Mouse (Mus musculus): ENCODE data around the gene Gimap1. TPM values are rescaled to one million over a fixed set of nuclear protein-coding genes. Genes with fewer than 3 reads are reported as not detected.

The Gimap1 gene
- total RNA-seq, 2 experiments from 2014 or later, result 0.17 TPM; not detected in 1

DNA sequence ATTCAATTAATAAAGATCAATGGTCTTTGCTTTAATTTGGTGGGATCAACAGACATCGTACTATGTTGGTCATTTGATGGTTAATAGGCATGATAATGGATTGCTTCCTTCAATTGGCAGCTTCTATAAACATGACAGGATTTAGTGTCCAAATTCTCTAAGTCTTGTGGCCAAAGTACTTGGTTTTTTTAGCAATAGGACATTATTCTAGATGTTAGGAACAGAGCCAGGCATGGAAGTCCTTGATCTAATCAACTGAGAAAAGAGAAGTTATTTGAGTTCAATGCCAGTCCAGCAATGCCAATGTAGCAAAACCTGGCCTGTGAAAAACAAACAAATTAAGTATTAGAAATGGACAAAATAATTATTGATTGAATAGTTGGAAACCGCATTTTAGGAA lies 46.7 kb downstream of the Gimap1 start:
- ATAC-seq (replicated peaks; ENCODE audit: low FRiP score, poor library complexity, severe bottlenecking), result no peak

DNA sequence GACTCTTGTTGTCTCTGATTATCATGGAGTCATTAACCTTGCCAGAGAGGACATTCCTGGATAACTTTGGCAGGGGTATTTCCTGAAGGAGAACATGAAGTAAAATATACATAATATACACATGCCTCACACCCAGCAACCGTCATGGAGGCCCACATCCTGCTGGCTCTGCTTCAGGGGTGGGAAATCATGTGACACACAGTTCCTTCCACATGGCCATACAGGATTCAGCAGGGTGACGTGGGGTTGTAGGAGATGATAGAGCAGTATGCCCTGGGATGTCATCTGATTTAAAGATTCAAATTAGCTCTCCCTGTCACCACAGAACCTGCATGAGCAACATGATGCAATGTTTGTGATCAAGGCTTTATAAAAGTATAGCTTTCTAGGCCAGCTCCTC lies 49.0 kb downstream of the Gimap1 start:
- no peak for ATAC-seq (replicated peaks; ENCODE audit: low FRiP score, poor library complexity, severe bottlenecking)

Other genes starting within 250 kb of the Gimap1 start
- not detected in 2 replicates for gene Atp6v0e2, start 201.4 kb upstream of the Gimap1 start, total RNA-seq (2015; ENCODE audit: low replicate concordance)
- gene Atp6v0e2, start 201.4 kb upstream of the Gimap1 start, total RNA-seq (2017; ENCODE audit: low replicate concordance), result not detected in 2 replicates
- gene Lrrc61, start 184.3 kb upstream of the Gimap1 start, total RNA-seq (2015; ENCODE audit: low replicate concordance), result 2.3 and 8.4 TPM in 2 replicates
- gene Lrrc61, start 184.3 kb upstream of the Gimap1 start, total RNA-seq (2017; ENCODE audit: low replicate concordance), result 0.94 and 10.3 TPM in 2 replicates
- not detected in 2 replicates for gene Rarres2, start 166.3 kb upstream of the Gimap1 start, total RNA-seq (2015; ENCODE audit: low replicate concordance)
- gene Rarres2, start 166.3 kb upstream of the Gimap1 start, total RNA-seq (2017; ENCODE audit: low replicate concordance), result not detected in 2 replicates
- not detected in 2 replicates for gene Gm45021, start 149.4 kb upstream of the Gimap1 start, total RNA-seq (2015; ENCODE audit: low replicate concordance)
- gene Gm45021, start 149.4 kb upstream of the Gimap1 start, total RNA-seq (2017; ENCODE audit: low replicate concordance), result not detected in 2 replicates
- 2.3 TPM in 2 replicates for gene Repin1, start 145.2 kb upstream of the Gimap1 start, total RNA-seq (2015; ENCODE audit: low replicate concordance)
- gene Repin1, start 145.2 kb upstream of the Gimap1 start, total RNA-seq (2017; ENCODE audit: low replicate concordance), result 3.9 TPM in 1 of 2 replicates, not detected in the other
- not detected in 2 replicates for gene Gm44965, start 145.1 kb upstream of the Gimap1 start, total RNA-seq (2015; ENCODE audit: low replicate concordance)
- not detected in 2 replicates for gene Gm44965, start 145.1 kb upstream of the Gimap1 start, total RNA-seq (2017; ENCODE audit: low replicate concordance)
- 0.42 TPM in 1 of 2 replicates, not detected in the other for gene Zfp775, start 137.0 kb upstream of the Gimap1 start, total RNA-seq (2015; ENCODE audit: low replicate concordance)
- gene Zfp775, start 137.0 kb upstream of the Gimap1 start, total RNA-seq (2017; ENCODE audit: low replicate concordance), result 0.17 and 0.28 TPM in 2 replicates
- not detected in 2 replicates for gene AI854703, start 112.3 kb upstream of the Gimap1 start, total RNA-seq (2015; ENCODE audit: low replicate concordance)
- gene AI854703, start 112.3 kb upstream of the Gimap1 start, total RNA-seq (2017; ENCODE audit: low replicate concordance), result not detected in 2 replicates
- gene Gimap8, start 91.8 kb upstream of the Gimap1 start, total RNA-seq (2015; ENCODE audit: low replicate concordance), result 1.0 TPM in 1 of 2 replicates, not detected in the other
- gene Gimap8, start 91.8 kb upstream of the Gimap1 start, total RNA-seq (2017; ENCODE audit: low replicate concordance), result 0.26 and 2.5 TPM in 2 replicates
- gene Gimap9, start 62.9 kb upstream of the Gimap1 start, total RNA-seq (2015; ENCODE audit: low replicate concordance), result 6.3 and 12.1 TPM in 2 replicates
- 4.7 and 5.9 TPM in 2 replicates for gene Gimap9, start 62.9 kb upstream of the Gimap1 start, total RNA-seq (2017; ENCODE audit: low replicate concordance)
- 2.7 and 3.3 TPM in 2 replicates for gene Gimap4, start 54.5 kb upstream of the Gimap1 start, total RNA-seq (2015; ENCODE audit: low replicate concordance)
- gene Gimap4, start 54.5 kb upstream of the Gimap1 start, total RNA-seq (2017; ENCODE audit: low replicate concordance), result 4.5 and 5.2 TPM in 2 replicates
- 0.58 and 6.5 TPM in 2 replicates for gene Gimap6, start 30.8 kb upstream of the Gimap1 start, total RNA-seq (2015; ENCODE audit: low replicate concordance)
- gene Gimap6, start 30.8 kb upstream of the Gimap1 start, total RNA-seq (2017; ENCODE audit: low replicate concordance), result 4.2 and 7.2 TPM in 2 replicates
- gene Gm28053, start 20.4 kb upstream of the Gimap1 start, total RNA-seq (2015; ENCODE audit: low replicate concordance), result not detected in 2 replicates
- gene Gm28053, start 20.4 kb upstream of the Gimap1 start, total RNA-seq (2017; ENCODE audit: low replicate concordance), result 1.8 TPM in 1 of 2 replicates, not detected in the other
- not detected in 2 replicates for gene Gimap7, start 20.4 kb upstream of the Gimap1 start, total RNA-seq (2015; ENCODE audit: low replicate concordance)
- gene Gimap7, start 20.4 kb upstream of the Gimap1 start, total RNA-seq (2017; ENCODE audit: low replicate concordance), result 2.6 TPM in 1 of 2 replicates, not detected in the other
- gene Gimap5, start 7.1 kb downstream of the Gimap1 start, total RNA-seq (2015; ENCODE audit: low replicate concordance), result 4.4 TPM in 1 of 2 replicates, not detected in the other
- 2.6 and 6.8 TPM in 2 replicates for gene Gimap5, start 7.1 kb downstream of the Gimap1 start, total RNA-seq (2017; ENCODE audit: low replicate concordance)
- gene Gimap3, start 31.8 kb downstream of the Gimap1 start, total RNA-seq (2015; ENCODE audit: low replicate concordance), result 2.1 TPM in 1 of 2 replicates, not detected in the other
- 1.1 and 2.0 TPM in 2 replicates for gene Gimap3, start 31.8 kb downstream of the Gimap1 start, total RNA-seq (2017; ENCODE audit: low replicate concordance)
- gene Tmem176a, start 101.9 kb downstream of the Gimap1 start, total RNA-seq (2015; ENCODE audit: low replicate concordance), result 10.4 and 12.7 TPM in 2 replicates
- 1.4 and 3.2 TPM in 2 replicates for gene Tmem176a, start 101.9 kb downstream of the Gimap1 start, total RNA-seq (2017; ENCODE audit: low replicate concordance)
- 11.5 and 22.5 TPM in 2 replicates for gene Tmem176b, start 102.4 kb downstream of the Gimap1 start, total RNA-seq (2015; ENCODE audit: low replicate concordance)
- 5.7 and 25.1 TPM in 2 replicates for gene Tmem176b, start 102.4 kb downstream of the Gimap1 start, total RNA-seq (2017; ENCODE audit: low replicate concordance)
- not detected in 2 replicates for gene Aoc1, start 133.8 kb downstream of the Gimap1 start, total RNA-seq (2015; ENCODE audit: low replicate concordance)
- not detected in 2 replicates for gene Aoc1, start 133.8 kb downstream of the Gimap1 start, total RNA-seq (2017; ENCODE audit: low replicate concordance)
- gene 1600015I10Rik, start 190.8 kb downstream of the Gimap1 start, total RNA-seq (2015; ENCODE audit: low replicate concordance), result not detected in 2 replicates
- not detected in 2 replicates for gene 1600015I10Rik, start 190.8 kb downstream of the Gimap1 start, total RNA-seq (2017; ENCODE audit: low replicate concordance)
- gene Doxl2, start 235.9 kb downstream of the Gimap1 start, total RNA-seq (2015; ENCODE audit: low replicate concordance), result not detected in 2 replicates
- gene Doxl2, start 235.9 kb downstream of the Gimap1 start, total RNA-seq (2017; ENCODE audit: low replicate concordance), result not detected in 2 replicates
- not detected in 2 replicates for gene Svs1, start 247.8 kb downstream of the Gimap1 start, total RNA-seq (2015; ENCODE audit: low replicate concordance)
- gene Svs1, start 247.8 kb downstream of the Gimap1 start, total RNA-seq (2017; ENCODE audit: low replicate concordance), result not detected in 2 replicates